ENCODE assay signal across 9 mouse cellular contexts in genomic region chr2:181302041-181302440, GRCm38 (mm10). TPM values are rescaled to one million over a fixed set of nuclear protein-coding genes. Genes with fewer than 3 reads are reported as not detected.
DNase-seq lines count a peak whose midpoint lies in the region; ATAC-seq and TF ChIP-seq lines count a peak whose summit lies in the region.
"Had no signal": no experiment of that assay in that cellular context is flagged by ENCODE, and none has a peak within 500 bp of the region (broad histone marks: within the 10 kb centered on the region; RNA-seq: fewer than 3 reads in every experiment).

No protein-coding gene starts in this region.

- 47% methylated on average over 3 of the region's 3 CpGs for WGBS in liver, adult 2 months
- 19% methylated on average over 3 of the region's 3 CpGs for WGBS in liver, embryonic 12.5 days (ENCODE audit: insufficient replicate concordance)
- 28% methylated on average over 3 of the region's 3 CpGs for WGBS in midbrain, embryonic 15.5 days

- H3K9ac ChIP-seq in liver, adult 2 months (ENCODE audit: low read depth, low read length) = no peak overlapping the region
- no peak overlapping the region for H3K9ac ChIP-seq in liver, embryonic 12.5 days
- no peak overlapping the region for H3K9ac ChIP-seq in midbrain, embryonic 15.5 days

- no peaks in the 10 kb centered on the region for H3K9me3 ChIP-seq in liver, embryonic 12.5 days (replicated peaks)
- H3K9me3 ChIP-seq in midbrain, embryonic 15.5 days = no peaks in the 10 kb centered on the region

- H3K27me3 ChIP-seq in liver, adult 2 months (ENCODE audit: control insufficient read depth, insufficient read depth, low read length) = no peaks in the 10 kb centered on the region
- H3K27me3 ChIP-seq in liver, embryonic 12.5 days (replicated peaks) = peaks cover 18% of the 10 kb centered on the region
- no peaks in the 10 kb centered on the region for H3K27me3 ChIP-seq in midbrain, embryonic 15.5 days (replicated peaks)

- no peak overlapping the region for H3K27ac ChIP-seq in liver, adult 2 months (replicated peaks; ENCODE audit: insufficient read depth, low read depth, low read length)
- no peak overlapping the region for H3K27ac ChIP-seq in liver, embryonic 12.5 days
- H3K27ac ChIP-seq in midbrain, embryonic 15.5 days = no peak overlapping the region

- no peak overlapping the region for H3K4me2 ChIP-seq in liver, embryonic 12.5 days
- no peak overlapping the region for H3K4me2 ChIP-seq in midbrain, embryonic 15.5 days

- TF ChIP-seq CTCF in liver, adult 2 months (IDR thresholded peaks at IDR 0.05; ENCODE audit: low read depth, low read length) = peak; percentile 24; the same call in 1 of the 2 replicates

- H3K4me3 ChIP-seq in liver, adult 2 months (ENCODE audit: insufficient read depth, low read depth, low read length) = no peak overlapping the region
- H3K4me3 ChIP-seq in liver, embryonic 12.5 days = no peak overlapping the region
- H3K4me3 ChIP-seq in midbrain, embryonic 15.5 days = no peak overlapping the region

- no peak for ATAC-seq in CD4-positive, CD25-positive, alpha-beta regulatory T cell, adult 4 months
- ATAC-seq in liver, embryonic 12.5 days = no peak
- ATAC-seq in common myeloid progenitor, adult 5-6 weeks (replicated peaks; ENCODE audit: low read depth, poor library complexity, severe bottlenecking) = peak; percentile 64
- peak; percentile 80 for ATAC-seq in megakaryocyte-erythroid progenitor cell, adult 5-6 weeks (replicated peaks; ENCODE audit: low FRiP score, low TSS enrichment, poor library complexity, severe bottlenecking)
- ATAC-seq in midbrain, embryonic 15.5 days (replicated peaks) = no peak

- peak; percentile 27 for DNase-seq in CD4-positive, CD25-positive, alpha-beta regulatory T cell, adult 2 months (ENCODE audit: low read depth, low spot score)
- DNase-seq in liver, adult 2 months (ENCODE audit: extremely low read depth, low read depth, low spot score) = peak; percentile 34
- no peak for DNase-seq in cerebellum, adult 9-10 months
- DNase-seq: midbrain, embryonic 14.5 days had no signal

- TF ChIP-seq POLR2A in liver, adult 2 months (IDR thresholded peaks at IDR 0.05; ENCODE audit: extremely low read depth, insufficient read depth, low read length) = no peak

- H3K4me1 ChIP-seq in liver, adult 2 months (ENCODE audit: control insufficient read depth, insufficient read depth, low read length) = no peaks in the 10 kb centered on the region
- H3K4me1 ChIP-seq in liver, embryonic 12.5 days = no peaks in the 10 kb centered on the region; the same call in 1 of the 2 replicates
- H3K4me1 ChIP-seq in midbrain, embryonic 15.5 days = no peaks in the 10 kb centered on the region; the same call in 1 of the 2 replicates

- H3K79me2 ChIP-seq in liver, adult 2 months (ENCODE audit: control insufficient read depth, insufficient read depth, low read length) = no peaks in the 10 kb centered on the region

- H3K36me3 ChIP-seq in liver, adult 2 months (ENCODE audit: control insufficient read depth, insufficient read depth, low read length) = peaks cover 2% of the 10 kb centered on the region; the same call in 1 of the 2 replicates
- peaks cover 23% of the 10 kb centered on the region for H3K36me3 ChIP-seq in liver, embryonic 12.5 days
- H3K36me3 ChIP-seq in midbrain, embryonic 15.5 days (replicated peaks) = peaks cover 11% of the 10 kb centered on the region

RNA-seq across cellular contexts. Expression of gene Stmn3, which starts 12.3 kb away (rescaled TPM):
- not detected for polyA plus RNA-seq in CD4-positive, CD25-positive, alpha-beta regulatory T cell, adult 4 months (2017; shearing (Covaris generic))
- total RNA-seq in liver, adult 2 months (2014; rRNA removed) = 0.09 and 0.20 TPM in 2 replicates
- 0.07 TPM in 1 of 2 replicates, not detected in the other for polyA plus RNA-seq in liver, adult 2 months (2012; rRNA removed)
- 0.18 TPM in 1 of 2 replicates, not detected in the other for polyA plus RNA-seq in liver, embryonic 12.5 days (2016; fragmentation: Nextera tagmentation; extraction: Ambion mirVana)
- total RNA-seq in common myeloid progenitor, adult 5-6 weeks (2017) = not detected in 2 replicates
- total RNA-seq in megakaryocyte-erythroid progenitor cell, adult 5-6 weeks (2014; fragmentation: Nextera tagmentation) = not detected in 2 replicates
- not detected in 2 replicates for total RNA-seq in megakaryocyte-erythroid progenitor cell, adult 5-6 weeks (2017)
- 1,443 and 1,470 TPM in 2 replicates for polyA plus RNA-seq in midbrain, embryonic 15.5 days (2015; fragmentation: Nextera tagmentation; extraction: Ambion mirVana)

RNA-seq across cellular contexts. Expression of gene Gmeb2, which starts 14.2 kb away (rescaled TPM):
- 1 to 10 TPM; 9.5 to 9.7 TPM for polyA plus RNA-seq in CD4-positive, CD25-positive, alpha-beta regulatory T cell, adult 4 months (2017; shearing (Covaris generic))
- total RNA-seq in liver, adult 2 months (2014; rRNA removed) = 7.4 and 8.8 TPM in 2 replicates
- polyA plus RNA-seq in liver, adult 2 months (2012; rRNA removed) = 10.7 and 16.1 TPM in 2 replicates
- polyA plus RNA-seq in liver, embryonic 12.5 days (2016; fragmentation: Nextera tagmentation; extraction: Ambion mirVana) = 13.0 and 14.4 TPM in 2 replicates
- total RNA-seq in common myeloid progenitor, adult 5-6 weeks (2017) = 8.3 and 19.7 TPM in 2 replicates
- 20.7 and 21.3 TPM in 2 replicates for total RNA-seq in megakaryocyte-erythroid progenitor cell, adult 5-6 weeks (2014; fragmentation: Nextera tagmentation)
- total RNA-seq in megakaryocyte-erythroid progenitor cell, adult 5-6 weeks (2017) = 8.5 and 9.4 TPM in 2 replicates
- polyA plus RNA-seq in midbrain, embryonic 15.5 days (2015; fragmentation: Nextera tagmentation; extraction: Ambion mirVana) = 18.1 and 19.4 TPM in 2 replicates

RNA-seq across cellular contexts. Expression of gene Rtel1, which starts 17.5 kb away (rescaled TPM):
- polyA plus RNA-seq in CD4-positive, CD25-positive, alpha-beta regulatory T cell, adult 4 months (2017; shearing (Covaris generic)) = 10 to 100 TPM; 42.4 to 44.3 TPM
- total RNA-seq in liver, adult 2 months (2014; rRNA removed) = 13.5 and 13.9 TPM in 2 replicates
- polyA plus RNA-seq in liver, adult 2 months (2012; rRNA removed) = 17.5 and 17.9 TPM in 2 replicates
- 39.8 and 40.4 TPM in 2 replicates for polyA plus RNA-seq in liver, embryonic 12.5 days (2016; fragmentation: Nextera tagmentation; extraction: Ambion mirVana)
- total RNA-seq in common myeloid progenitor, adult 5-6 weeks (2017) = 43.2 and 54.8 TPM in 2 replicates
- 110 and 144 TPM in 2 replicates for total RNA-seq in megakaryocyte-erythroid progenitor cell, adult 5-6 weeks (2014; fragmentation: Nextera tagmentation)
- 45.6 and 78.9 TPM in 2 replicates for total RNA-seq in megakaryocyte-erythroid progenitor cell, adult 5-6 weeks (2017)
- 44.1 and 50.0 TPM in 2 replicates for polyA plus RNA-seq in midbrain, embryonic 15.5 days (2015; fragmentation: Nextera tagmentation; extraction: Ambion mirVana)

Comparison
In these comparisons a context has a peak if more than half of its experiments do, and no peak if none do; other contexts are left out.
1. ATAC-seq: peak in common myeloid progenitor, adult 5-6 weeks (single experiment) and megakaryocyte-erythroid progenitor cell, adult 5-6 weeks (single experiment); none in CD4-positive, CD25-positive, alpha-beta regulatory T cell, adult 4 months (single experiment), liver, embryonic 12.5 days (single experiment) and midbrain, embryonic 15.5 days (single experiment).
2. RNA of gene Stmn3, which starts 12.3 kb away (polyA plus RNA-seq): 1,443 to 1,470 TPM in midbrain, embryonic 15.5 days; 0.18 TPM in liver, embryonic 12.5 days, 0.07 TPM in liver, adult 2 months and not detected in CD4-positive, CD25-positive, alpha-beta regulatory T cell, adult 4 months; every median in the first group is over 1,000 times any median in the second.